Mouse (Mus musculus) skeletal muscle tissue, postnatal 0 days (tissue): Measurements from ENCODE around the gene Gm2897. TPM values are rescaled to one million over a fixed set of nuclear protein-coding genes. Genes with fewer than 3 reads are reported as not detected.

Experiments used
- polyA plus RNA-seq: library from polyadenylated mRNA; unstranded; fragments of >200 nt; fragmentation: Nextera tagmentation; extraction: Ambion mirVana; gene quantifications from 2 replicates; pipeline ENCODE4 v1.2.1, GENCODE M21; 2015

Gene Gm2897
- 0.17 and 0.66 TPM in 2 replicates for polyA plus RNA-seq

GRCm38 (mm10) chr14:3048727-3049512 is at the start of gene Gm2897:
Gm2897 (plus strand) TSS chr14:3049285.

GRCm38 (mm10) chr14:3029702-3030101 is 19.4 kb upstream of the Gm2897 start, which contains the start of gene Gm2888:
Gm2888 (plus strand) TSS chr14:3030002.

Other genes with a start within 250 kb of the Gm2897 start
- gene Gm2888, start 19.3 kb upstream of the Gm2897 start, polyA plus RNA-seq = not detected in 2 replicates
- gene Gm10340, start 84.7 kb downstream of the Gm2897 start, polyA plus RNA-seq = not detected in 2 replicates
- not detected in 2 replicates for gene Gm5795, start 139.0 kb downstream of the Gm2897 start, polyA plus RNA-seq
- gene D830030K20Rik, start 159.2 kb downstream of the Gm2897 start, polyA plus RNA-seq = 1.5 and 1.7 TPM in 2 replicates